Mouse (Mus musculus) heart, adult 2 months (tissue): ENCODE data around the gene Lrrc8d. TPM values are rescaled to one million over a fixed set of nuclear protein-coding genes. Genes with fewer than 3 reads are reported as not detected.
A peak's percentile ranks its signal among the peaks of the same experiment; 100 is the strongest.

ENCODE experiments used
- DNase-seq, 2 experiments: peaks; one replicate each; pipeline ENCODE4 v3.0.0; 2021
- H3K27ac ChIP-seq: fragments of 200-600 bp; 2 replicates; pipeline ENCODE4 v1.8.1; 2022
- H3K27me3 ChIP-seq: fragments of 200-500 bp; 2 replicates; pipeline ENCODE4 v1.6.1; 2012; ENCODE audit warnings: mild to moderate bottlenecking, low read length, inconsistent platforms, mixed read lengths; ENCODE audit not compliant: control insufficient read depth, insufficient read depth
- H3K36me3 ChIP-seq: fragments of 200-500 bp; 2 replicates; pipeline ENCODE4 v1.6.1; 2012; ENCODE audit warnings: low read length, inconsistent platforms; ENCODE audit not compliant: control insufficient read depth, insufficient read depth
- H3K4me1 ChIP-seq: fragments of 200-500 bp; 2 replicates; pipeline ENCODE4 v1.6.1; 2011; ENCODE audit warnings: low read length; ENCODE audit not compliant: control insufficient read depth, insufficient read depth
- H3K4me3 ChIP-seq: fragments of 200-600 bp; 2 replicates; pipeline ENCODE4 v1.8.1; 2022
- H3K79me2 ChIP-seq: fragments of 200-500 bp; replicated peaks from 2 replicates; pipeline ENCODE4 v1.6.1; 2012; ENCODE audit warnings: mild to moderate bottlenecking, inconsistent platforms, low read length, moderate library complexity, mixed read lengths; ENCODE audit not compliant: control insufficient read depth, insufficient read depth
- H3K9ac ChIP-seq: fragments of 200-500 bp; 2 replicates; pipeline ENCODE4 v1.6.1; 2012; ENCODE audit warnings: low read depth, mild to moderate bottlenecking, control low read depth, inconsistent platforms, low read length, mixed read lengths
- CTCF ChIP-seq: fragments of 200-600 bp; IDR thresholded peaks from 2 replicates; pipeline ENCODE4 v1.8.1; 2022; ENCODE audit warnings: antibody characterized with exemption, mild to moderate bottlenecking, moderate library complexity
- EP300 ChIP-seq: fragments of 200-500 bp; IDR thresholded peaks from 2 replicates; pipeline ENCODE4 v1.6.1; 2011; ENCODE audit warnings: low read depth, low read length, control low read depth; ENCODE audit not compliant: insufficient read depth
- POLR2A ChIP-seq: fragments of 200-500 bp; IDR thresholded peaks from 2 replicates; pipeline ENCODE4 v1.6.1; 2011; ENCODE audit warnings: mild to moderate bottlenecking, low read depth, low read length, control low read depth; ENCODE audit not compliant: insufficient read depth
- WGBS: fragments of 180-500 bp; shearing (Covaris S2); methylation state at CpG from one replicate; pipeline ENCODE4 v1.1.7; 2018; 5-methylcytosine and 5-hydroxymethylcytosine counted together
- intact Hi-C: fragments of 180-260 bp; cut with DNase I; formaldehyde crosslinking; loops from one replicate; pipeline ENCODE4 v1.15.1; 2025
- polyA plus RNA-seq: library from polyadenylated mRNA; depleted of rRNA; stranded (reverse); fragments of >200 nt; gene quantifications from 2 replicates; pipeline ENCODE4 v1.2.3, GENCODE M21; 2012
- total RNA-seq, 2 experiments: library from RNA; stranded (reverse); gene quantifications; 2 replicates each; pipeline ENCODE4 v1.2.3; 2021

Lrrc8d gene
- total and polyA plus RNA-seq, 3 experiments, result 4.3 to 8.8 (median 8.0) TPM

- WGBS, result 45% methylated on average over 5 of the region's 5 CpGs
Observed at GRCm38 (mm10) chr5:105779331-105779730, 79.6 kb downstream of the Lrrc8d start.

DNA sequence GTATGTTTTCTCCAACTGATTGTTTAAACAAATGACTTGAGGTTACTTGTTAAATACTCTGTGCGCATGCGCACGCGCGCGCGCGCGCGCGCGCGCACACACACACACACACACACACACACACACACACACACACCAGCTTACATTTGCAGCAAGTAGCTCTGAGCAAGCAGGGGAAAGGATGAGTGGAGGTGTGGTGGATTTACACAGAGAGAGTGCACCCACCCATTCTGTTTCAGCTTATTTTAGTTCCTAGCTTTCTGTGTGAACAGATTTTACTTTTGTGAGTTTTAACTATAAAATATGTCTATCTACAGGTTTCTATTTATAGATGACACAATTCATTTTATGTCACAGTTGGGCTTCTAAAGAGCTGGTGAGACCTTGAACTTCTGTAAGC is 84.1 kb downstream of the Lrrc8d start:
- Histone ChIP-seq H3K79me2 (no peaks in the 10 kb centered on the region), H3K27me3 (no peaks in the 10 kb centered on the region), H3K36me3 (no peaks in the 10 kb centered on the region), H3K9ac (no peak overlapping the region), H3K27ac (no peak overlapping the region), H3K4me3 (no peak overlapping the region), H3K4me1 (peaks cover 7% of the 10 kb centered on the region)
- WGBS, result 98% methylated on average over 13 of the region's 13 CpGs
- TF ChIP-seq CTCF (no peak), POLR2A (no peak), EP300 (no peak)
- no peak for DNase-seq
- intact Hi-C loops, result no loop called here

More at GRCm38 (mm10) chr5:105779331-105779730, 79.6 kb downstream of the Lrrc8d start:
- H3K27me3 ChIP-seq, result no peaks in the 10 kb centered on the region
- peaks cover 1% of the 10 kb centered on the region; the same call in 1 of the 2 replicates for H3K4me1 ChIP-seq
- no peak overlapping the region for H3K9ac ChIP-seq
- no peaks in the 10 kb centered on the region for H3K79me2 ChIP-seq
- H3K4me3 ChIP-seq, result no peak overlapping the region
- H3K36me3 ChIP-seq, result no peaks in the 10 kb centered on the region
- DNase-seq, result peak in 1 of 2 experiments; percentile 57
- H3K27ac ChIP-seq, result 0 out of 2 replicates have a peak overlapping the region, but pooled peaks have one; percentile 11
- TF ChIP-seq POLR2A (no peak), EP300 (no peak), CTCF (no peak)
- intact Hi-C loops, result no loop called here

- H3K4me1 ChIP-seq, result peaks cover 7% of the 10 kb centered on the region
- H3K27ac ChIP-seq, result no peak overlapping the region
- intact Hi-C loops, result no loop called here
- no peaks in the 10 kb centered on the region for H3K36me3 ChIP-seq
- 87% methylated on average over 10 of the region's 10 CpGs for WGBS
- DNase-seq, result no peak
- no peak overlapping the region for H3K4me3 ChIP-seq
- H3K79me2 ChIP-seq, result no peaks in the 10 kb centered on the region
- H3K9ac ChIP-seq, result no peak overlapping the region
- TF ChIP-seq EP300 (no peak), POLR2A (no peak), CTCF (no peak)
- no peaks in the 10 kb centered on the region for H3K27me3 ChIP-seq
Observed at GRCm38 (mm10) chr5:105784724-105785123, 85.0 kb downstream of the Lrrc8d start.

- no peaks in the 10 kb centered on the region for H3K79me2 ChIP-seq
- DNase-seq, result peak in 1 of 2 experiments; percentile 42
- TF ChIP-seq CTCF (no peak), EP300 (no peak), POLR2A (no peak)
- 53% methylated on average over 10 of the region's 10 CpGs for WGBS
- H3K4me1 ChIP-seq, result peaks cover 16% of the 10 kb centered on the region
- H3K36me3 ChIP-seq, result no peaks in the 10 kb centered on the region
- intact Hi-C loops, result no loop called here
- H3K27me3 ChIP-seq, result no peaks in the 10 kb centered on the region
- H3K4me3 ChIP-seq, result no peak overlapping the region
- no peak overlapping the region for H3K9ac ChIP-seq
- H3K27ac ChIP-seq, result peak overlapping the region; percentile 51
Observed at GRCm38 (mm10) chr5:105787577-105787976, 87.8 kb downstream of the Lrrc8d start.

GRCm38 (mm10) chr5:105789801-105790200 is 90.0 kb downstream of the Lrrc8d start:
- no peak for TF ChIP-seq CTCF
- no peak for TF ChIP-seq POLR2A
- no peak for TF ChIP-seq EP300
- H3K9ac ChIP-seq, result no peak overlapping the region
- intact Hi-C loops, result loop anchor here (5.0 kb wide), 1 partner anchor 58 kb away; no protein-coding TSS in a partner anchor
- no peaks in the 10 kb centered on the region for H3K36me3 ChIP-seq
- no peak overlapping the region for H3K4me3 ChIP-seq
- DNase-seq, result peak in 1 of 2 experiments; percentile 26
- H3K27me3 ChIP-seq, result no peaks in the 10 kb centered on the region
- no peak overlapping the region for H3K27ac ChIP-seq
- 33% methylated on average over 5 of the region's 5 CpGs for WGBS
- H3K79me2 ChIP-seq, result no peaks in the 10 kb centered on the region
- H3K4me1 ChIP-seq, result peaks cover 24% of the 10 kb centered on the region

DNA sequence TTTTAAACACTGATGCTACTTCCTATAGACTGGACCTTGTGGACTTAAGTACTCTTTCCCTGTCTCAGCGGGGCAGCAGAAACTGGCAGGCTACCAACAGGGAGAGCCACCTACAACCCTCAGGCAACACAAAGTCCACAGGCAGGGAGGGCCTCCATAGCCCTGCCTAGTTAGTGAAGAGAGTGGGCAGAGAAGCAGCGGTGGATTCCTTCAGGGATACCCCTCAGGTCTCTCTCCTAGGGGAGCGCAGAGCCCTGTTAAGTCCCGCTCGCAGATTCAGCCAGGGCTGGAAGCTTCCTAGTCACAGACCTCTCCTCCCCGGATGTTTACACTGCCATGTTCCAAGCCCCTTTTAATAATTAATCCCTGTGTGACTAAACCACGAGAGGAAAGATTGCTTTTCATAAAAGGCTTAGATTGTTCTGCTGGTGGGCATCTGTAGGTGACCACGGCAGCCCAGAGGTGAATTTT is 92.6 kb downstream of the Lrrc8d start:
- Histone ChIP-seq H3K4me1 (peaks cover 21% of the 10 kb centered on the region), H3K27me3 (no peaks in the 10 kb centered on the region), H3K79me2 (no peaks in the 10 kb centered on the region), H3K27ac (peak overlapping the region; percentile 67), H3K9ac (peak overlapping the region; percentile 54), H3K4me3 (peak overlapping the region; percentile 39), H3K36me3 (no peaks in the 10 kb centered on the region)
- intact Hi-C loops, result loop anchor here (5.0 kb wide), 1 partner anchor 60 kb away; no protein-coding TSS in a partner anchor
- 13% methylated on average over 8 of the region's 8 CpGs for WGBS
- peak in 1 of 2 experiments; percentile 61 for DNase-seq
- TF ChIP-seq POLR2A (no peak), CTCF (no peak), EP300 (no peak)
